Mouse (Mus musculus): ENCODE measurements around the gene Nppa. TPM values are rescaled to one million over a fixed set of nuclear protein-coding genes. Genes with fewer than 3 reads are reported as not detected.

Nppa gene
- not detected for polyA plus RNA-seq (2017; shearing (Covaris generic))

- no peak for ATAC-seq
Observed at GRCm38 (mm10) chr4:148000202-148000772, at the start of gene Nppa. Gene Nppa, plus strand, starts transcription at chr4:148000722.

- ATAC-seq: peak; percentile 69
Observed at GRCm38 (mm10) chr4:147953590-147953989, 46.9 kb upstream of the Nppa start.

GRCm38 (mm10) chr4:147957141-147957540 is 43.4 kb upstream of the Nppa start:
- ATAC-seq: no peak

- peak; percentile 90 for ATAC-seq
Observed at GRCm38 (mm10) chr4:147959881-147960831, 40.4 kb upstream of the Nppa start.

- ATAC-seq: no peak
Observed at GRCm38 (mm10) chr4:147962781-147963180, 37.7 kb upstream of the Nppa start.

- ATAC-seq: no peak
Observed at GRCm38 (mm10) chr4:147963623-147964022, 36.9 kb upstream of the Nppa start.

GRCm38 (mm10) chr4:147965712-147966111 is 34.8 kb upstream of the Nppa start:
- no peak for ATAC-seq

DNA sequence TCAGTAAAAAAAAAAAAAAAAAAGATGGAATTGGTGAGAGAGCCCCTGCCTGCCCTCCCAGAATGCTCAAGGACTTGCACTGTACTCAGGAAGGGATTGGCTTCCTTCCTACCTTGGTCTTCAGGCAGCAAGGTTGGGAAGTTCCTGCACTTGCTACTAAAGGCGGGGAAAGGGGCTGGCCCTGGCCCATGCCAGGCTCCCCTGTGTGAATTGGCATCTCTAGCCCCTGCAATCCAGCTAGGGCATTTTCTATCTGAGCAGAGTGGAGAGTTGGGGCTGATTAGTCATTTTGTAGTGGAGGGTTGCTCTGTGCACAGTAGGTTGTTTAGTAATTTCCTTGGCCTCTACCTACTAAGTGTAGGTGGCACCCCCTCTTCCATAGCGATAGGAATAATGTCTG is 31.7 kb upstream of the Nppa start:
- no peak for ATAC-seq

GRCm38 (mm10) chr4:147969337-147969736 is 31.2 kb upstream of the Nppa start:
- ATAC-seq: no peak

GRCm38 (mm10) chr4:147976237-147976636 is 24.3 kb upstream of the Nppa start:
- no peak for ATAC-seq

GRCm38 (mm10) chr4:147977726-147978125 is 22.8 kb upstream of the Nppa start:
- no peak for ATAC-seq

- ATAC-seq: no peak
Observed at GRCm38 (mm10) chr4:147978391-147978790, 22.1 kb upstream of the Nppa start.

GRCm38 (mm10) chr4:147979441-147979860 is 21.1 kb upstream of the Nppa start:
- no peak for ATAC-seq

DNA sequence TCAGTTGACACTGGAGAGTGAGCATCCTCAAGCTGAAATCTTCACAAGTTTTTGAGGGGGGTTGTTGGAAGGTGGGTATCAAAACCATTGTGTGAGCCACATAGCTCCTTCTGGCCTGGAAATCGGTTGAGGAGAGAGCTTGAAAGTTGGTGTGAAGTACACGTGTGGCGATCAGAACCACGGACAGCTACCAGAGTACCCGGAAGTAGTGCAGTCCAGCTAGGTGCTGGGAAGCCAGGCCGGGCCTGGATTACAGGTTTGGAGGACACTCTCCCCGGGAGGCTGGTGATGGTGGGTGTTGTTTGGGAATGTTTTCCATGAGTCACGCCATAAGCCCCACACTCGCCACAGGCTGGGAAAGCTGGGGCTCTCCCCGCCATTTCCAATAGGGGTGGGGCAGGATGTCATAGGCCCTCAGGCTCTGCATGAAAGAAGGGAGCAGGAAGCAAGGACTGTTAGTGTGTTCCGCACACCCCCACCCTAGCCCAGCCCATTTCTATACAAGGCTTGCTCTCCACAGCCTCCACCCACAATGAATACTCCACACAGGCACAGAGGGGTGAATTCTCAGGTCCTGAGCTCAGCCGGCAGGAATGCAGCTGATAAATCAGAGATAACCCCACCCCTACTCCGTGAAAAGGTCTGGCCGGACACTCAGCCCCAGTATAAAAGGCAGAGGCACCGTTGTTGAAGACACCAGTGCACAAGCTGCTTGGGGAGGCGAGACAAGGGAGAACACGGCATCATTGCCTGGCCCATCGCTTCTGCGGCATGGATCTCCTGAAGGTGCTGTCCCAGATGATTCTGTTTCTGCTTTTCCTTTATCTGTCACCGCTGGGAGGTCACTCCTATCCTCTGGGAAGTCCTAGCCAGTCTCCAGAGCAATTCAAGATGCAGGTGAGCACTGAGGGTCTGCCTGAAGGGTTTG is 15.1 kb upstream of the Nppa start, which contains the start of gene Nppb:
Gene Nppb (plus strand): TSS at position 584 of the 928 bp plus-strand sequence.
- ATAC-seq: no peak

GRCm38 (mm10) chr4:147993571-147994095 is 6.9 kb upstream of the Nppa start:
- no peak for ATAC-seq

DNA sequence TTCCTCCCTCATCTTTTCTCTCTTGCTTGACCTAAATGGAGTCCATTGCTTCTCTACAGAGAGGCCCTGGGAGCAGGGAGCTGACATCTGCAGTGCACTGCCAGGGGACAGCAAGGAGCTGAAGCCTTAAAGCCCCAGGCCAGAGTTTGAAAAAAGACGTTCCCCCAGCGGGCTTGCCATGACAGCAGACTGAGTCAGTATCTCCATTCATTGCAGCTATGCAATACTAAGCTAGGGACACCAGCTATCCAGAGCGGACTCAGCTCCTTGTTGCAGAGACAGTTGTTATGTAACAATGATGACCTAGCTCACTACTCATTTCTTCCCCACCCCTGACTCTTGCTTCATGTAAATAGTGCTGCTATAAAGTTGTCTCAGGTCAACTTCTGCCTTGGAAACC is 5.2 kb upstream of the Nppa start:
- ATAC-seq: no peak

GRCm38 (mm10) chr4:148001013-148001789 is 679 bp downstream of the Nppa start:
- no peak for ATAC-seq

- ATAC-seq: no peak
Observed at GRCm38 (mm10) chr4:148001866-148002265, 1.3 kb downstream of the Nppa start.

GRCm38 (mm10) chr4:148004361-148004760 is 3.8 kb downstream of the Nppa start:
- no peak for ATAC-seq

- ATAC-seq: no peak
Observed at GRCm38 (mm10) chr4:148008412-148008811, 7.9 kb downstream of the Nppa start.

GRCm38 (mm10) chr4:148009641-148010040 is 9.1 kb downstream of the Nppa start:
- no peak for ATAC-seq

DNA sequence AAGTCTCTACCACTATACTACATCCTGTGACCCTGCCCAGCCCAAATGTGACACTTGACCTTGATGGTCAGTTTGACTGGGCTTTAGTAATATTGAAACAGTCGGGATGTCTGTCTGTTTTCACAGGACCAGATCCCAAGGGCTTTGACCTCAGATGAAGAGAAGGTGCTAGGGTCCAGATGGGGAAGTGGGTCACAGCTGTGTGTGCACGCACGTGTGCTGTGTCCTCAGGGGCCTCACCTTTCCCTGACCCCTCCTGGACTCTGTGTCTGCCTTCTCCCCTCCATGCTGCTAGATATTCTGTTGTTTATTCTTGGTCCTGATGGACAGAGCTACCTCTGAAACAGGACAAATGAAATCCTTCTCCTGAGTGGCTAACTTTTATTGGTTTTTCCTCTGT is 10.8 kb downstream of the Nppa start:
- ATAC-seq: no peak
